Mouse (Mus musculus) common myeloid progenitor, adult 5-6 weeks (primary cell): Measurements from ENCODE around the gene Phactr1. TPM values are rescaled to one million over a fixed set of nuclear protein-coding genes. Genes with fewer than 3 reads are reported as not detected.
A peak's percentile ranks its signal among the peaks of the same experiment; 100 is the strongest.

Experiments used
- ATAC-seq: replicated peaks from 2 replicates; pipeline ENCODE4 v1.8.0; 2016; ENCODE audit warnings: low read depth, mild to moderate bottlenecking, moderate TSS enrichment, inconsistent platforms; ENCODE audit not compliant: poor library complexity, severe bottlenecking
- total RNA-seq: library from RNA; stranded (forward); fragments of 200-1000, 187-1606 nt; gene quantifications from 2 replicates; pipeline ENCODE4 v1.2.3, GENCODE M21; 2017

The Phactr1 gene
- total RNA-seq, 1 experiment from 2014 or later = 0.55 TPM

GRCm38 (mm10) chr13:42757654-42758400 is 77.4 kb downstream of the Phactr1 start:
- no peak for ATAC-seq

DNA sequence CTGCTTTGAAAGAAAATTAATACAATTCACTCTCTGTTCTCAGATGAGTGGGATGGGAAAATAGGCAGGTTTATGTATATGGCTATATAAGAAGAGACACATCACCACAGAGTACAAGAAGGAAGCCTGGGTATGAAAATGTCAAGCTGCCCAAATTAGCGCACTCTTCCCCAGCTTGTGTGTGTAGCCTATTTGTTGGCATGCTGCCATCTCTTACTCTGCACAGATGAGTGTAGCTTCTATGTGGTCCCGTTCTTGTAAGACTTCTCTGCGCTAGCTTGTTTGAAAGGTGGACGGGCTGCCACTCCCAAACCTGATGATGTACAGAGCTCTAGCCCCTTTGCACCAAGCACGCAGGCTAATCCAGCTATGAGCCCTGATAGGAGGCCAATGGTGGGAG is 78.7 kb downstream of the Phactr1 start:
- no peak for ATAC-seq

GRCm38 (mm10) chr13:42760907-42761544 is 80.6 kb downstream of the Phactr1 start:
- no peak for ATAC-seq

GRCm38 (mm10) chr13:42772314-42772713 is 91.9 kb downstream of the Phactr1 start:
- ATAC-seq = no peak

GRCm38 (mm10) chr13:42774040-42774439 is 93.6 kb downstream of the Phactr1 start:
- no peak for ATAC-seq

DNA sequence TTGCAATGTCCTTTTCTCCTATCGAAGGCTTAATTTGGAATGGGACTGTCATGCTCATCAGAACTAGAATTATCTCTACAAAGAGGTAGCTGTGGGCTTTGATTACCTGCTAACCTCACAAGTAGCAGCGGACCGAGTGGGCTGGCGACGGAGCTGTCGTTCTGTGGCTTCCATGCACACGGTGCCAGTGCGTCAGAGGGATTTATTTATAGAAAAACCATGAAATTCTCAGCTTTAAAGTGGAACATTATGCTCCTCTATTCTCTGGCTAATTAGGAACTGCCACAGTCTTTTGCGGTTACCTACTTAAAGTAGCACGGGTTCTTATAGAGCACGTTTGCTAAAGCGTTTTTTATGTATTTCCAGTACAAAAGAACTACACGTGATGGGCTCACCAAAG is 101.7 kb downstream of the Phactr1 start:
- ATAC-seq = no peak

GRCm38 (mm10) chr13:42789221-42789620 is 108.8 kb downstream of the Phactr1 start:
- ATAC-seq = no peak

DNA sequence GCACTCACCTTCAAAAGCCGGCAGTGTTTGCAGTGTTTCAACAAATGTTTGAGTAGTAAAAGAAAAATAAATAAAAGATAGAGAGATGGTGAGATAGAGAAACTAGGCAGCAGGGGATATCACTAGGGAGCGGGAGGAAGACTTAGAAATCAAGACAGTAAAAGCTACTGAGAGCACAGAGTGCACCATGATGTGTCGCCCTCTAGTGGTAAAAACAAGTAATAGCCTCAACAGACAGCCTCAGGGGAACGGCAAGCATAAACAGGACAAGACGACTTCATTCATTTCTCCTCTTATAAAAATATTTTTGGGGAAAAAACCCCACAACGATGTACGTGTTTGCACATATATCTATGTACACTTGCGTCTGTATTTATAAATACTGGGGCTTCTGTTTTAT is 111.9 kb downstream of the Phactr1 start:
- ATAC-seq = no peak

GRCm38 (mm10) chr13:42800523-42800922 is 120.1 kb downstream of the Phactr1 start:
- no peak for ATAC-seq

DNA sequence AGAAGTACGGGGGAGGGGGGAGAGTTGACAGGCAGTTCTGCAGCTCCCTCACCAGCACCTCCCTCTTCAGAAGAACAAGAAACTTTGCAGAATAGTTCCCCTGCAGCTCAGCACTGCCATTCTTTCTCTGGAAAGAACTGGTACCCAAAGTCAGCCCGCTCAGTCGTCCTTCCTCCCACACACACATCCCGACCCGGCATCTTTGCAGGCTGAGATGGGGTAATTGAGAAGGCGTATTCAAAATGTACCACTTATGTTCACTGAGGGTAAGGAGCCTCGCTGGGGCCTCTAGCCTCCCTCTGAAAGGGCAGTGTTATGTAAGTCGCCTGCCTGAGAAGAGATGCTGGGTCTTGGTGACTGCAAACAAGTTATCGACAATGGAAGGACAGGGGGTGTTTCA is 123.9 kb downstream of the Phactr1 start:
- ATAC-seq = no peak

GRCm38 (mm10) chr13:42812762-42813161 is 132.3 kb downstream of the Phactr1 start:
- ATAC-seq = no peak

DNA sequence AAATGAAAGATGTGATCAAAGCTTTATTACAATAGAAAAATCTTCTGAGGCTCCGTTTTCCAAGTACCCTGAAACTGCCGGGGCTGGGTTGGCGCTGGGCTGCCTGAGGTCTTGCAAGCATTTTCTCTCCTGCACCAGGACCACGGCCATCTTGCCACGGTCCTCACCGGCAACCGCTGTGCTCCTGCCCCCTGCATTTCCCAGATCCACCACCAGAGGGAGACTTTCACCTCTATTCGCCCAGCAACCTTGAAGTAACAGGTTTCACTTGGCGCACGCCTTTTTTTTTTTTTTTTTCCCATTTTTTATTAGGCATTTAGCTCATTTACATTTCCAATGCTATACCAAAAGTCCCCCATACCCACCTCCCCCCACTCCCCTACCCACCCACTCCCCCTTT is 138.0 kb downstream of the Phactr1 start:
- ATAC-seq = peak; percentile 78; the same call in 1 of the 2 replicates

DNA sequence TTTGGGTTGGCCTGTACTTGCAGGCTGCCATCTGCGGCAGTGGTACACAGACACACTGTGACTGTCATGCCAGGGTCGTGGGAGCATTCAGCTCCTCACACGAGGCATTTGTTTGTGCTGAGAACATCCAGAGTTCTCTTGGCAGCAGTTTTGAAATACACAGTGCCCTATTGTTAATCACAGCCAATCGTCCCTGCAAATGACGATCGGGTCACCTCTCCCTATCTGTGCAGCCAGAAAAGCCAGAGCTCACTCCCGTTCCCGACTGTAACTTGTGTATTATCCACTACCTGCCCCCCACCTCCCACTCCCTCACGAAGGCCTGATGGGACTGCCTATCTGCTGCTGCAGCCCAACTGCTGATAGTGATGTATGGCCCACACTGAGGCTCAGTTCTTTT is 140.1 kb downstream of the Phactr1 start:
- no peak for ATAC-seq

GRCm38 (mm10) chr13:42821426-42822106 is 141.1 kb downstream of the Phactr1 start:
- no peak for ATAC-seq

- peak; percentile 74 for ATAC-seq
Observed at GRCm38 (mm10) chr13:42822545-42822944, 142.1 kb downstream of the Phactr1 start.

GRCm38 (mm10) chr13:42823875-42824274 is 143.5 kb downstream of the Phactr1 start:
- no peak for ATAC-seq

DNA sequence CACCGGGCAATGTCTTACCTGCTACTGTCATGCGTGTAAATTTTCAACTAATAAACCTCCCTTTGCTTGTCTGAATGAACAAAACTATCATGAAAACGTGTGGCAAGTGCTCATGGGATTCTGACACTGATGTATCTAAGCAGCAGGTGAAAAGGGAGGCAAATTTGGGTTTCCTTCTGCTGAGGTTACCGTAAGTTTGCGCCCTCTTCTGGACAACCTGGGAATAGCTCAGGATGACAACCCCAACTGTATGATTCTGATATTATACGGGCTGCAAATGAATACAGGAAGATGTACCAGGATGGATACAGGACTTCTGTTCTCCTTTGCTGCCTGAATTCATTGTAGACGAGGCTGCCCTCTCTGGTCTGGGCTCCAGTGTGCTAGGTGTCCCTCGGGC is 146.2 kb downstream of the Phactr1 start:
- no peak for ATAC-seq

- peak; percentile 89 for ATAC-seq
Observed at GRCm38 (mm10) chr13:42828978-42829377, 148.6 kb downstream of the Phactr1 start.

DNA sequence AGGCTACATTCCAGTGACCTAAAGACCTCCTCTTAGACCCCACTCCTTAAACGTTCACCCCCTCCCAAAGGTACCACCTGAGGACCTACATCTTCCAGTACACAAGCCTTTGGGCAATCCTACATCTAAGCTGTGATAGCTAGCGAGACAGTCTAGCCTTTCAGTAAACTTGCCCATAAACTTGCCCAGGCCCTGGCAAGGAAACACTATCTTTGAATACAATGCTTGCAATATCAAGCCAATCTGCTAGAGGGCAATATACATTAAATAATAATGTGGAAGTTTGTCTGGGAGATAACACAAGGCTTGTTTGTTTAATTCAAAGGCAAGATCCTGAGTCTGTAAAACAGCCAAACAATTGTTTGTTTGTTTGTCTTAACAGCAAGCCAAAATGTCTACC is 155.0 kb downstream of the Phactr1 start:
- ATAC-seq = 0 out of 2 replicates have a peak, but pooled peaks have one; percentile 29

DNA sequence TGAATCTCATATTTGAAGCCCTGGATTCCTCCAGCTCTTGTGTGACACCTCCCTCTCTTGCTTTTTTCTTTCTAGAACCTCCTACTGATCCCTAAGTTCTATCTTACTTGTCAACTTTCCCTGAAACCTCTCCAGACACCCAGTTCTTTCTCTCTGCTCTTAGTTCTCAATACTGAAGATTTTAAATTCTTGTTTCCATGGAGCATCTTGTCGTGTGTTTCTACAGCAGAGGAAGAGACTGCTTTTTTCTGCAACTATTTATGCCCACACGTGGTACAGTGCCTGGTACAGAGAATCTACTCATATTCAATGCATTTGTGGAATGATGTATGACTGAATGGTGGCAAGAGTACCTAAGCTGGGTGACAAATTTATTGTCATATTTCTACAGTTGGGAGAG is 158.9 kb downstream of the Phactr1 start:
- ATAC-seq = no peak

DNA sequence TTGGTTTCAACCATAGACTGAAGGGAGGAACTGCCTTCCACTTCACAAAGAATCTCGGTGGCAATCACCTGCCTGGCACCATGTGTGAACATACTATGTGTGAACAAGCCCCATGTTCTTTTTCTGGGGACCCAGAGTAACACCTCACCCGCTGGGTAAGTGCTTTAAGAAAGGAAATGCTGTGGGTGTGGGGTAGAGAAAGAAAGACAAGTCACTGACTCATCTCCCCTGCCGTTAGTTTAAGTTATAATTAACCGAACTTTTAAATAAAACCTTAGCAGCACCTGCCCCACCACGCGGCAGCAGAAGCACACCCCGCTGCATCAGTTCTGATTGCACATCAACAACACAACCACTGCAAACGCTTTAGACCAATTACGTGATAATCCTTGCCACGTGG is 171.7 kb downstream of the Phactr1 start:
- ATAC-seq = no peak
